Mouse (Mus musculus) spleen, adult 2 months (tissue): ENCODE data around the gene H2-Ab1. TPM values are rescaled to one million over a fixed set of nuclear protein-coding genes. Genes with fewer than 3 reads are reported as not detected.

Experiments used
- DNase-seq, 2 experiments: peaks; one replicate each; pipeline versions ENCODE4 v3.0.0 to v3.0.0-alpha.2; 2012 to 2021; ENCODE audit warnings: low spot score in 2 of 2, low read depth in 1 of 2
- H3K27ac ChIP-seq: fragments of 200-500 bp; 2 replicates; pipeline ENCODE4 v1.5.1; 2012; ENCODE audit warnings: low read length, inconsistent platforms; ENCODE audit not compliant: insufficient read depth
- H3K27me3 ChIP-seq: fragments of 200-500 bp; 2 replicates; pipeline ENCODE4 v1.6.1; 2012; ENCODE audit warnings: mild to moderate bottlenecking, moderate library complexity, low read length, inconsistent platforms; ENCODE audit not compliant: control insufficient read depth, insufficient read depth
- H3K36me3 ChIP-seq: fragments of 200-500 bp; 2 replicates; pipeline ENCODE4 v1.6.1; 2012; ENCODE audit warnings: mild to moderate bottlenecking, low read length, inconsistent platforms; ENCODE audit not compliant: control insufficient read depth, insufficient read depth
- H3K4me1 ChIP-seq: fragments of 200-500 bp; 2 replicates; pipeline ENCODE4 v1.6.1; 2011; ENCODE audit warnings: inconsistent platforms; ENCODE audit not compliant: control insufficient read depth, insufficient read depth, insufficient read length
- H3K4me3 ChIP-seq: fragments of 200-500 bp; 2 replicates; pipeline ENCODE4 v1.5.1; 2011; ENCODE audit warnings: mild to moderate bottlenecking, inconsistent platforms; ENCODE audit not compliant: insufficient read depth, insufficient read length; ENCODE audit errors: extremely low read depth
- CTCF ChIP-seq: fragments of 200-500 bp; IDR thresholded peaks from 2 replicates; pipeline ENCODE4 v1.5.1; 2011; ENCODE audit warnings: mild to moderate bottlenecking, inconsistent platforms; ENCODE audit not compliant: insufficient read depth, insufficient read length, insufficient replicate concordance; ENCODE audit errors: extremely low read depth
- POLR2A ChIP-seq: fragments of 200-500 bp; IDR thresholded peaks from 2 replicates; pipeline ENCODE4 v1.6.1; 2011; ENCODE audit warnings: low read depth, low read length, inconsistent platforms
- WGBS: fragments of 180-500 bp; shearing (Covaris S2); methylation state at CpG from one replicate; pipeline ENCODE4 v1.1.7; 2018; 5-methylcytosine and 5-hydroxymethylcytosine counted together
- polyA plus RNA-seq: library from polyadenylated mRNA; depleted of rRNA; stranded (reverse); fragments of >200 nt; gene quantifications from 2 replicates; pipeline ENCODE4 v1.2.3, GENCODE M21; 2012

The H2-Ab1 gene
- polyA plus RNA-seq, 1 experiment, result 5,504 TPM

- DNase-seq, result peak; percentile 90 to 98
- Histone ChIP-seq H3K4me1 (peaks cover 20% of the 10 kb centered on the region; the same call in 1 of the 2 replicates), H3K27me3 (no peaks in the 10 kb centered on the region), H3K4me3 (peak within 1 kb of the TSS; percentile 89), H3K36me3 (peaks cover 26% of the 10 kb centered on the region), H3K27ac (peak within 1 kb of the TSS; percentile 99)
- 21% methylated on average over 8 of the region's 8 CpGs for WGBS
- TF ChIP-seq POLR2A (peak; percentile 88), CTCF (no peak)
These were observed 30.2 kb downstream of the H2-Ab1 start, which contains the start of gene H2-Aa for GRCm38 (mm10) chr17:34287648-34288047. TSS of gene H2-Aa (minus strand) at chr17:34287823.

GRCm38 (mm10) chr17:34288131-34288530, 30.6 kb downstream of the H2-Ab1 start:
- Histone ChIP-seq H3K4me1 (peaks cover 21% of the 10 kb centered on the region; the same call in 1 of the 2 replicates), H3K36me3 (peaks cover 21% of the 10 kb centered on the region), H3K4me3 (peak overlapping the region; percentile 28), H3K27ac (peak overlapping the region; percentile 93), H3K27me3 (no peaks in the 10 kb centered on the region)
- WGBS, result 56% methylated on average over 3 of the region's 3 CpGs
- DNase-seq, result no peak
- TF ChIP-seq POLR2A (no peak), CTCF (no peak)

- Histone ChIP-seq H3K27ac (peak overlapping the region; percentile 90), H3K36me3 (peaks cover 1% of the 10 kb centered on the region; the same call in 1 of the 2 replicates), H3K4me3 (no peak overlapping the region), H3K27me3 (no peaks in the 10 kb centered on the region), H3K4me1 (peaks cover 22% of the 10 kb centered on the region; the same call in 1 of the 2 replicates)
- WGBS, result 16% methylated on average over 8 of the region's 8 CpGs
- TF ChIP-seq POLR2A, result peak; percentile 97
- TF ChIP-seq CTCF, result no peak
- peak; percentile 90 to 97 for DNase-seq
These were observed 34.1 kb downstream of the H2-Ab1 start for GRCm38 (mm10) chr17:34291609-34292008.

- no peaks in the 10 kb centered on the region for H3K27me3 ChIP-seq
- no peak for TF ChIP-seq CTCF
- no peak for TF ChIP-seq POLR2A
- DNase-seq, result no peak
- H3K27ac ChIP-seq, result peak overlapping the region; percentile 96
- no peaks in the 10 kb centered on the region for H3K36me3 ChIP-seq
- 90% methylated on average over 4 of the region's 4 CpGs for WGBS
- H3K4me3 ChIP-seq, result no peak overlapping the region
- H3K4me1 ChIP-seq, result peaks cover 32% of the 10 kb centered on the region; the same call in 1 of the 2 replicates
These were observed 35.1 kb downstream of the H2-Ab1 start for GRCm38 (mm10) chr17:34292570-34292969.

- Histone ChIP-seq H3K27ac (peak overlapping the region; percentile 96), H3K4me1 (peaks cover 37% of the 10 kb centered on the region; the same call in 1 of the 2 replicates), H3K36me3 (no peaks in the 10 kb centered on the region), H3K4me3 (no peak overlapping the region), H3K27me3 (no peaks in the 10 kb centered on the region)
- WGBS, result 5% methylated on average over 2 of the region's 2 CpGs
- DNase-seq, result peak; percentile 82 to 96
- peak; percentile 53 for TF ChIP-seq POLR2A
- no peak for TF ChIP-seq CTCF
These were observed 36.0 kb downstream of the H2-Ab1 start for GRCm38 (mm10) chr17:34293533-34293932.

- Histone ChIP-seq H3K27ac (peak overlapping the region; percentile 96), H3K36me3 (no peaks in the 10 kb centered on the region), H3K4me3 (no peak overlapping the region), H3K27me3 (no peaks in the 10 kb centered on the region), H3K4me1 (peaks cover 42% of the 10 kb centered on the region; the same call in 1 of the 2 replicates)
- WGBS, result 77% methylated on average over 4 of the region's 4 CpGs
- DNase-seq, result no peak
- TF ChIP-seq POLR2A, result no peak
- no peak for TF ChIP-seq CTCF
These were observed 36.8 kb downstream of the H2-Ab1 start for GRCm38 (mm10) chr17:34294249-34294648.

GRCm38 (mm10) chr17:34295307-34295706, 37.8 kb downstream of the H2-Ab1 start:
- TF ChIP-seq POLR2A, result no peak
- TF ChIP-seq CTCF, result no peak
- peak overlapping the region; percentile 94 for H3K27ac ChIP-seq
- peaks cover 45% of the 10 kb centered on the region; the same call in 1 of the 2 replicates for H3K4me1 ChIP-seq
- no peaks in the 10 kb centered on the region for H3K36me3 ChIP-seq
- DNase-seq, result no peak
- H3K4me3 ChIP-seq, result no peak overlapping the region
- H3K27me3 ChIP-seq, result no peaks in the 10 kb centered on the region
